Mouse (Mus musculus) spleen, adult 2 months (tissue): ENCODE data around the gene Gpr153. TPM values are rescaled to one million over a fixed set of nuclear protein-coding genes. Genes with fewer than 3 reads are reported as not detected.

Experiments
- DNase-seq, 2 experiments: peaks; one replicate each; pipeline versions ENCODE4 v3.0.0 to v3.0.0-alpha.2; 2012 to 2021; ENCODE audit warnings: low spot score in 2 of 2, low read depth in 1 of 2
- H3K27ac ChIP-seq: fragments of 200-500 bp; 2 replicates; pipeline ENCODE4 v1.5.1; 2012; ENCODE audit warnings: low read length, inconsistent platforms; ENCODE audit not compliant: insufficient read depth
- H3K27me3 ChIP-seq: fragments of 200-500 bp; 2 replicates; pipeline ENCODE4 v1.6.1; 2012; ENCODE audit warnings: mild to moderate bottlenecking, moderate library complexity, low read length, inconsistent platforms; ENCODE audit not compliant: control insufficient read depth, insufficient read depth
- H3K36me3 ChIP-seq: fragments of 200-500 bp; 2 replicates; pipeline ENCODE4 v1.6.1; 2012; ENCODE audit warnings: mild to moderate bottlenecking, low read length, inconsistent platforms; ENCODE audit not compliant: control insufficient read depth, insufficient read depth
- H3K4me1 ChIP-seq: fragments of 200-500 bp; 2 replicates; pipeline ENCODE4 v1.6.1; 2011; ENCODE audit warnings: inconsistent platforms; ENCODE audit not compliant: control insufficient read depth, insufficient read depth, insufficient read length
- H3K4me3 ChIP-seq: fragments of 200-500 bp; 2 replicates; pipeline ENCODE4 v1.5.1; 2011; ENCODE audit warnings: mild to moderate bottlenecking, inconsistent platforms; ENCODE audit not compliant: insufficient read depth, insufficient read length; ENCODE audit errors: extremely low read depth
- CTCF ChIP-seq: fragments of 200-500 bp; IDR thresholded peaks from 2 replicates; pipeline ENCODE4 v1.5.1; 2011; ENCODE audit warnings: mild to moderate bottlenecking, inconsistent platforms; ENCODE audit not compliant: insufficient read depth, insufficient read length, insufficient replicate concordance; ENCODE audit errors: extremely low read depth
- POLR2A ChIP-seq: fragments of 200-500 bp; IDR thresholded peaks from 2 replicates; pipeline ENCODE4 v1.6.1; 2011; ENCODE audit warnings: low read depth, low read length, inconsistent platforms
- WGBS: fragments of 180-500 bp; shearing (Covaris S2); methylation state at CpG from one replicate; pipeline ENCODE4 v1.1.7; 2018; 5-methylcytosine and 5-hydroxymethylcytosine counted together
- polyA plus RNA-seq: library from polyadenylated mRNA; depleted of rRNA; stranded (reverse); fragments of >200 nt; gene quantifications from 2 replicates; pipeline ENCODE4 v1.2.3, GENCODE M21; 2012; rRNA removed

The Gpr153 gene
- polyA plus RNA-seq, 1 experiment = 10.5 TPM

GRCm38 (mm10) chr4:152326543-152326942 is 52.5 kb downstream of the Gpr153 start:
- H3K4me1 ChIP-seq = peaks cover 5% of the 10 kb centered on the region; the same call in 1 of the 2 replicates
- no peak overlapping the region for H3K27ac ChIP-seq
- H3K27me3 ChIP-seq = no peaks in the 10 kb centered on the region
- no peak for DNase-seq
- 3% methylated on average over 11 of the region's 11 CpGs for WGBS
- TF ChIP-seq CTCF (no peak), POLR2A (no peak)
- H3K36me3 ChIP-seq = peaks cover 24% of the 10 kb centered on the region
- H3K4me3 ChIP-seq = peak overlapping the region; percentile 79

DNA sequence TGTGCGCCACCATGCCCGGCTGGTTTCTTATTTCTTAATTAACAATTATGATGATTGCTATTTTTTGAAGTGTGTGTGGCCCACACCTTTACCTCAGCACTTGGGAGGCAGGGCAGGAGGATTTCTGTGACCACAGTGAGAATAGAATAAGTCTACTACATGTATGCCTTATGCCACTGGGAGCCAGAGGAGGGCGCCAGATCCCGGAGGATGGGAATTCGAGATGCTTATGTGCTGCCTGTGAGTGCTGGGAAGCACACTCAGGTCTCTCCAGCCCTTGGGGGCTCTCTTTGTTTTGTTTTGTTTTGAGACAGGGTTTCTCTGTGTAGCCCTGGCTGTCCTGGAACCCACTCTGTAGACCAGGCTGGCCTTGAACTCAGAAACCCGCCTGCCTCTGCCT is 54.7 kb downstream of the Gpr153 start:
- H3K4me3 ChIP-seq = no peak overlapping the region
- H3K27me3 ChIP-seq = no peaks in the 10 kb centered on the region
- peak in 1 of 2 experiments; percentile 53 for DNase-seq
- TF ChIP-seq CTCF = peak; percentile 24; the same call in 1 of the 2 replicates
- TF ChIP-seq POLR2A = no peak
- H3K36me3 ChIP-seq = peaks cover 39% of the 10 kb centered on the region
- H3K4me1 ChIP-seq = peaks cover 5% of the 10 kb centered on the region; the same call in 1 of the 2 replicates
- no peak overlapping the region for H3K27ac ChIP-seq
- 79% methylated on average over 6 of the region's 6 CpGs for WGBS

DNA sequence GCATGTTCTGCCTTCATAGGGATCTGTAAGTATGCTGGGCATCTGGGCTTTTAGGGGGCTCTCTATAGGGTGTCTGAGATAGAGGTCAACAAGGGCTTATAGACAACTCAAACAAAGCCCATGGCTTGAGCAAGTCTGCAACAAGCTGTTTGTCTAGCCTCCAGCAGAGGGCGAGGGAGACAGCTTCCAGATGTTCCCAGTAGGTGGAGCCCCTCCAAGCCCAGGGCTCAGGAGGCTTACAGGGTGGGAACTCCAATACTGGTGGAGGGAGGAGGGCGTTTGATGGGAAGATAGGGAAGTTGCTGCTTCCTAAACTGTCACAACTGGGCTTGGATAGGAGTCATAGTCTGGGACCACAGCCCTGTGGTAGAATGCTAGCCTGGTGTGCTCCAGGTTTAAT is 58.9 kb downstream of the Gpr153 start:
- Histone ChIP-seq H3K27me3 (no peaks in the 10 kb centered on the region), H3K36me3 (peaks cover 41% of the 10 kb centered on the region), H3K4me3 (no peak overlapping the region), H3K4me1 (no peaks in the 10 kb centered on the region), H3K27ac (no peak overlapping the region)
- 43% methylated on average over 2 of the region's 2 CpGs for WGBS
- peak; percentile 90; the same call in 1 of the 2 replicates for TF ChIP-seq CTCF
- TF ChIP-seq POLR2A = no peak
- DNase-seq = peak; percentile 17 to 57

DNA sequence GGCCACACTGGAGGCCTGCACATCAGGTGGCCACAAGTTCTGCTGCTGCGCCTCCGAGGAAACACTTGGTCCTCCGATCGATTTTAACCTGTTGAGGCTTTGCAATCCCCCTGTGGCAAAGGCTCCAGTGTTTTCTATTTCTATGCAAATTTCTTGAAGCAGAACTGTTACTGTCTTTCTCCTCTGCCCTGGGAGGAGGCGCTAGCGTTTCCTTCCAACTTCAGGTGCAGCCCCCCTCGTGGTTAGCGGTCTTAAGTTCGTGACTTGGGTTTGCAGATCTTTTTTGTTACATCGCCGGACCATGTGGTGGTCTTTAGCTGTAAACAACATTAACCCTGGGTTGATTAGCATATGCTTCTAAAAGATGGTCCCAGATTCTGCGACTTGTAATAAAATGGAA is 59.6 kb downstream of the Gpr153 start:
- H3K27ac ChIP-seq = no peak overlapping the region
- TF ChIP-seq POLR2A (no peak), CTCF (no peak)
- H3K4me1 ChIP-seq = no peaks in the 10 kb centered on the region; the same call in 1 of the 2 replicates
- H3K27me3 ChIP-seq = peaks cover 5% of the 10 kb centered on the region
- DNase-seq = no peak
- H3K4me3 ChIP-seq = no peak overlapping the region
- WGBS = 92% methylated on average over 12 of the region's 12 CpGs
- peaks cover 39% of the 10 kb centered on the region for H3K36me3 ChIP-seq

Other genes with a start within 250 kb of the Gpr153 start
- 18.9 and 21.3 TPM in 2 replicates for gene Zbtb48, start 246.6 kb upstream of the Gpr153 start, polyA plus RNA-seq
- 0.14 and 0.15 TPM in 2 replicates for gene Tas1r1, start 235.7 kb upstream of the Gpr153 start, polyA plus RNA-seq
- 22.8 and 28.1 TPM in 2 replicates for gene Nol9, start 234.9 kb upstream of the Gpr153 start, polyA plus RNA-seq
- 9.5 and 13.1 TPM in 2 replicates for gene Plekhg5, start 201.7 kb upstream of the Gpr153 start, polyA plus RNA-seq
- gene Tnfrsf25, start 158.3 kb upstream of the Gpr153 start, polyA plus RNA-seq = 17.0 and 27.0 TPM in 2 replicates
- 2.1 and 2.7 TPM in 2 replicates for gene Espn, start 121.9 kb upstream of the Gpr153 start, polyA plus RNA-seq
- gene Hes2, start 115.4 kb upstream of the Gpr153 start, polyA plus RNA-seq = not detected in 2 replicates
- 15.4 and 17.9 TPM in 2 replicates for gene Acot7, start 96.1 kb upstream of the Gpr153 start, polyA plus RNA-seq
- 0.11 TPM in 1 of 2 replicates, not detected in the other for gene Hes3, start 17.4 kb downstream of the Gpr153 start, polyA plus RNA-seq
- 16.2 and 19.3 TPM in 2 replicates for gene Icmt, start 23.0 kb downstream of the Gpr153 start, polyA plus RNA-seq
- 0.08 TPM in 1 of 2 replicates, not detected in the other for gene Rnf207, start 44.8 kb downstream of the Gpr153 start, polyA plus RNA-seq
- 24.6 and 29.3 TPM in 2 replicates for gene Rpl22, start 51.5 kb downstream of the Gpr153 start, polyA plus RNA-seq
- gene Chd5, start 64.4 kb downstream of the Gpr153 start, polyA plus RNA-seq = 0.06 and 0.11 TPM in 2 replicates
- 1.2 and 2.1 TPM in 2 replicates for gene Nphp4, start 202.5 kb downstream of the Gpr153 start, polyA plus RNA-seq
- 34.6 and 47.0 TPM in 2 replicates for gene Kcnab2, start 203.6 kb downstream of the Gpr153 start, polyA plus RNA-seq